Mouse (Mus musculus): ENCODE data around the gene Pisd.
"Not testable (repeated sequence)": the region's sequence is repeated elsewhere in the genome, so short reads cannot be mapped to it uniquely, and the experiment has no call there.

Gene Pisd

GRCm38 (mm10) chr5:32785313-32785915 is at the start of gene Pisd:
Pisd (minus strand) TSS chr5:32785646.
- peak; percentile 94 for DNase-seq (ENCODE audit: low read depth)

GRCm38 (mm10) chr5:32834497-32834896 is 49.1 kb upstream of the Pisd start:
- DNase-seq (ENCODE audit: low read depth): peak; percentile 82

GRCm38 (mm10) chr5:32830054-32830453 is 44.6 kb upstream of the Pisd start:
- DNase-seq (ENCODE audit: low read depth): no peak

- not testable (repeated sequence) for DNase-seq (ENCODE audit: low read depth)
These were observed 43.3 kb upstream of the Pisd start for GRCm38 (mm10) chr5:32828766-32829165.

- no peak for DNase-seq (ENCODE audit: low read depth)
These were observed 41.6 kb upstream of the Pisd start, which contains the start of gene Gm20671 for GRCm38 (mm10) chr5:32827009-32827408. Gm20671 (minus strand) TSS chr5:32827109.

GRCm38 (mm10) chr5:32820471-32820870 is 35.0 kb upstream of the Pisd start:
- no peak for DNase-seq (ENCODE audit: low read depth)

- no peak for DNase-seq (ENCODE audit: low read depth)
These were observed 29.9 kb upstream of the Pisd start for GRCm38 (mm10) chr5:32815396-32815795.

- DNase-seq (ENCODE audit: low read depth): not testable (repeated sequence)
These were observed 1.0 kb upstream of the Pisd start for GRCm38 (mm10) chr5:32786454-32786853.

- DNase-seq (ENCODE audit: low read depth): no peak
These were observed 720 bp downstream of the Pisd start for GRCm38 (mm10) chr5:32784726-32785125.

- DNase-seq (ENCODE audit: low read depth): no peak
These were observed 3.9 kb downstream of the Pisd start for GRCm38 (mm10) chr5:32781596-32781995.

GRCm38 (mm10) chr5:32778168-32778567 is 7.3 kb downstream of the Pisd start:
- DNase-seq (ENCODE audit: low read depth): no peak

GRCm38 (mm10) chr5:32772361-32772760 is 13.1 kb downstream of the Pisd start:
- no peak for DNase-seq (ENCODE audit: low read depth)

- no peak for DNase-seq (ENCODE audit: low read depth)
These were observed 17.6 kb downstream of the Pisd start for GRCm38 (mm10) chr5:32767636-32768373.

- no peak for DNase-seq (ENCODE audit: low read depth)
These were observed 18.4 kb downstream of the Pisd start for GRCm38 (mm10) chr5:32767004-32767403.

GRCm38 (mm10) chr5:32761566-32762140 is 23.8 kb downstream of the Pisd start:
- DNase-seq (ENCODE audit: low read depth): peak; percentile 93

- no peak for DNase-seq (ENCODE audit: low read depth)
These were observed 24.7 kb downstream of the Pisd start for GRCm38 (mm10) chr5:32760787-32761186.

GRCm38 (mm10) chr5:32760352-32760751 is 25.1 kb downstream of the Pisd start:
- not testable (repeated sequence) for DNase-seq (ENCODE audit: low read depth)

GRCm38 (mm10) chr5:32759662-32760061 is 25.8 kb downstream of the Pisd start:
- DNase-seq (ENCODE audit: low read depth): peak; percentile 64

- no peak for DNase-seq (ENCODE audit: low read depth)
These were observed 29.3 kb downstream of the Pisd start for GRCm38 (mm10) chr5:32756141-32756540.

GRCm38 (mm10) chr5:32751736-32752135 is 33.7 kb downstream of the Pisd start:
- no peak for DNase-seq (ENCODE audit: low read depth)

GRCm38 (mm10) chr5:32748936-32749335 is 36.5 kb downstream of the Pisd start:
- DNase-seq (ENCODE audit: low read depth): no peak

GRCm38 (mm10) chr5:32747650-32748375 is 37.6 kb downstream of the Pisd start:
- DNase-seq (ENCODE audit: low read depth): peak; percentile 78

Data from 416B (cell line).